Mouse (Mus musculus): ENCODE measurements at regions not wholly inside any gene's neighbourhood (a gene's known extent, or its start where the extent isn't known, plus 50 kb on each side); places are given as distances from the start of the nearest gene placed in this dataset.

GRCm38 (mm10) chr17:10086132-10086531 lies 233.5 kb downstream of the Qk start:
- Histone ChIP-seq H3K27ac (ENCODE audit: low read depth, low read length) (no peak overlapping the region), H3K9me3 (ENCODE audit: control insufficient read depth) (no peaks in the 10 kb centered on the region), H3K36me3 (ENCODE audit: control insufficient read depth, insufficient read depth) (no peaks in the 10 kb centered on the region), H3K4me3 (ENCODE audit: low read depth, low read length) (no peak overlapping the region), H3K9ac (ENCODE audit: low read depth, low read length) (no peak overlapping the region), H3K27me3 (replicated peaks; ENCODE audit: control insufficient read depth, insufficient read depth, low read length) (no peaks in the 10 kb centered on the region), H3K4me2 (replicated peaks; ENCODE audit: low read depth) (no peak overlapping the region), H3K4me1 (replicated peaks; ENCODE audit: control insufficient read depth, insufficient read depth, low read length) (no peaks in the 10 kb centered on the region)
- WGBS = 20% methylated on average over 2 of the region's 2 CpGs
- no peak for ATAC-seq
- no peak for TF ChIP-seq CTCF (IDR thresholded peaks at IDR 0.05; ENCODE audit: low read depth)

- Histone ChIP-seq H3K27me3 (replicated peaks; ENCODE audit: control insufficient read depth, insufficient read depth, low read length) (no peaks in the 10 kb centered on the region), H3K36me3 (ENCODE audit: control insufficient read depth, insufficient read depth) (no peaks in the 10 kb centered on the region), H3K9me3 (ENCODE audit: control insufficient read depth) (no peaks in the 10 kb centered on the region), H3K9ac (ENCODE audit: low read depth, low read length) (no peak overlapping the region), H3K4me2 (replicated peaks; ENCODE audit: low read depth) (no peak overlapping the region), H3K4me3 (ENCODE audit: low read depth, low read length) (no peak overlapping the region), H3K4me1 (replicated peaks; ENCODE audit: control insufficient read depth, insufficient read depth, low read length) (no peaks in the 10 kb centered on the region), H3K27ac (ENCODE audit: low read depth, low read length) (no peak overlapping the region)
- WGBS = 43% methylated on average over 10 of the region's 10 CpGs
- no peak for ATAC-seq
- no peak for TF ChIP-seq CTCF (IDR thresholded peaks at IDR 0.05; ENCODE audit: low read depth)
Observed at GRCm38 (mm10) chr17:10081721-10082120, 237.9 kb downstream of the Qk start.

- ATAC-seq = no peak; the same call in 1 of the 2 replicates
- Histone ChIP-seq H3K27me3 (replicated peaks; ENCODE audit: control insufficient read depth, insufficient read depth, low read length) (no peaks in the 10 kb centered on the region), H3K36me3 (ENCODE audit: control insufficient read depth, insufficient read depth) (no peaks in the 10 kb centered on the region), H3K27ac (ENCODE audit: low read depth, low read length) (no peak overlapping the region), H3K9ac (ENCODE audit: low read depth, low read length) (no peak overlapping the region), H3K9me3 (ENCODE audit: control insufficient read depth) (no peaks in the 10 kb centered on the region), H3K4me3 (ENCODE audit: low read depth, low read length) (no peak overlapping the region), H3K4me2 (replicated peaks; ENCODE audit: low read depth) (no peak overlapping the region), H3K4me1 (replicated peaks; ENCODE audit: control insufficient read depth, insufficient read depth, low read length) (no peaks in the 10 kb centered on the region)
- WGBS = 72% methylated on average over 15 of the region's 15 CpGs
- TF ChIP-seq CTCF (IDR thresholded peaks at IDR 0.05; ENCODE audit: low read depth) = no peak
Observed at GRCm38 (mm10) chr17:10079853-10080650, 239.6 kb downstream of the Qk start.

- TF ChIP-seq CTCF (IDR thresholded peaks at IDR 0.05; ENCODE audit: low read depth) = no peak
- WGBS = 45% methylated on average over 7 of the region's 7 CpGs
- no peaks in the 10 kb centered on the region for H3K27me3 ChIP-seq (replicated peaks; ENCODE audit: control insufficient read depth, insufficient read depth, low read length)
Observed at GRCm38 (mm10) chr17:10078536-10079319, 240.9 kb downstream of the Qk start.

GRCm38 (mm10) chr17:10073301-10073700 lies 246.4 kb downstream of the Qk start:
- no peak overlapping the region for H3K4me3 ChIP-seq (ENCODE audit: low read depth, low read length)
- H3K4me1 ChIP-seq (replicated peaks; ENCODE audit: control insufficient read depth, insufficient read depth, low read length) = no peaks in the 10 kb centered on the region
- TF ChIP-seq CTCF (IDR thresholded peaks at IDR 0.05; ENCODE audit: low read depth) = no peak
- no peak overlapping the region for H3K9ac ChIP-seq (ENCODE audit: low read depth, low read length)
- ATAC-seq = no peak
- H3K36me3 ChIP-seq (ENCODE audit: control insufficient read depth, insufficient read depth) = no peaks in the 10 kb centered on the region
- H3K9me3 ChIP-seq (ENCODE audit: control insufficient read depth) = no peaks in the 10 kb centered on the region
- H3K27me3 ChIP-seq (replicated peaks; ENCODE audit: control insufficient read depth, insufficient read depth, low read length) = no peaks in the 10 kb centered on the region
- no peak overlapping the region for H3K4me2 ChIP-seq (replicated peaks; ENCODE audit: low read depth)
- H3K27ac ChIP-seq (ENCODE audit: low read depth, low read length) = no peak overlapping the region

More at GRCm38 (mm10) chr17:10078536-10079319, 240.9 kb downstream of the Qk start:
- no peak overlapping the region for H3K4me3 ChIP-seq (ENCODE audit: low read depth, low read length)
- H3K27ac ChIP-seq (ENCODE audit: low read depth, low read length) = no peak overlapping the region
- no peaks in the 10 kb centered on the region for H3K36me3 ChIP-seq (ENCODE audit: control insufficient read depth, insufficient read depth)
- H3K4me1 ChIP-seq (replicated peaks; ENCODE audit: control insufficient read depth, insufficient read depth, low read length) = no peaks in the 10 kb centered on the region
- H3K9ac ChIP-seq (ENCODE audit: low read depth, low read length) = no peak overlapping the region
- ATAC-seq = no peak
- no peaks in the 10 kb centered on the region for H3K9me3 ChIP-seq (ENCODE audit: control insufficient read depth)
- H3K4me2 ChIP-seq (replicated peaks; ENCODE audit: low read depth) = no peak overlapping the region

- H3K4me1 ChIP-seq (replicated peaks; ENCODE audit: control insufficient read depth, insufficient read depth, low read length) = no peaks in the 10 kb centered on the region
- no peaks in the 10 kb centered on the region for H3K36me3 ChIP-seq (ENCODE audit: control insufficient read depth, insufficient read depth)
- no peaks in the 10 kb centered on the region for H3K27me3 ChIP-seq (replicated peaks; ENCODE audit: control insufficient read depth, insufficient read depth, low read length)
- H3K4me3 ChIP-seq (ENCODE audit: low read depth, low read length) = no peak overlapping the region
- TF ChIP-seq CTCF (IDR thresholded peaks at IDR 0.05; ENCODE audit: low read depth) = no peak
- H3K27ac ChIP-seq (ENCODE audit: low read depth, low read length) = no peak overlapping the region
- no peak overlapping the region for H3K4me2 ChIP-seq (replicated peaks; ENCODE audit: low read depth)
- H3K9me3 ChIP-seq (ENCODE audit: control insufficient read depth) = no peaks in the 10 kb centered on the region
- no peak for ATAC-seq
- no peak overlapping the region for H3K9ac ChIP-seq (ENCODE audit: low read depth, low read length)
- 78% methylated on average over 3 of the region's 3 CpGs for WGBS
Observed at GRCm38 (mm10) chr17:10069251-10069650, 250.4 kb downstream of the Qk start.

All from intestine, postnatal 0 days (tissue).